In genomic region chr9:108129042-108129948, GRCm38 (mm10) we compare ENCODE assay signal across 35 mouse cellular contexts. TPM values are rescaled to one million over a fixed set of nuclear protein-coding genes. Genes with fewer than 3 reads are reported as not detected.
DNase-seq lines count a peak whose midpoint lies in the region; ATAC-seq and TF ChIP-seq lines count a peak whose summit lies in the region.
"Had no signal": no experiment of that assay in that cellular context is flagged by ENCODE, and none has a peak within 500 bp of the region (broad histone marks: within the 10 kb centered on the region; RNA-seq: fewer than 3 reads in every experiment).

No protein-coding gene starts in this region.

- no peak overlapping the region for H3K4me2 ChIP-seq in hindbrain, embryonic 13.5 days
- H3K4me2 ChIP-seq: embryonic facial prominence, embryonic 13.5 days; heart, embryonic 12.5 days; hindbrain, embryonic 15.5 days; liver, embryonic 12.5 days; midbrain, embryonic 12.5 days; neural tube, embryonic 13.5 days; stomach, embryonic 15.5 days had no signal

- no peak for TF ChIP-seq CTCF in cerebellum, adult 2 months (IDR thresholded peaks at IDR 0.05; ENCODE audit: borderline replicate concordance, insufficient read depth, low read depth, low read length)
- TF ChIP-seq CTCF in cortical plate, adult 2 months (IDR thresholded peaks at IDR 0.05; ENCODE audit: extremely low read depth, insufficient read depth, low read length), result no peak

- no peak overlapping the region for H3K4me3 ChIP-seq in cerebellum, adult 2 months (replicated peaks; ENCODE audit: insufficient read depth, low read depth, low read length)
- H3K4me3 ChIP-seq in cortical plate, adult 2 months (ENCODE audit: insufficient read depth, low read length), result no peak overlapping the region
- H3K4me3 ChIP-seq in hindbrain, embryonic 13.5 days, result no peak overlapping the region
- H3K4me3 ChIP-seq: embryonic facial prominence, embryonic 13.5 days; forebrain, embryonic 10.5 days; heart, adult 2 months; heart, embryonic 12.5 days; hindbrain, embryonic 15.5 days; liver, embryonic 12.5 days; megakaryocyte, embryonic 14.5 days; midbrain, embryonic 12.5 days; neural tube, embryonic 13.5 days; stomach, embryonic 15.5 days had no signal

- H3K27me3 ChIP-seq in cerebellum, adult 2 months (ENCODE audit: control insufficient read depth, insufficient read depth, low read length), result no peaks in the 10 kb centered on the region
- no peaks in the 10 kb centered on the region for H3K27me3 ChIP-seq in hindbrain, embryonic 13.5 days
- H3K27me3 ChIP-seq: embryonic facial prominence, embryonic 13.5 days; hindbrain, embryonic 15.5 days; midbrain, embryonic 12.5 days; neural tube, embryonic 13.5 days; stomach, embryonic 15.5 days had no signal

- WGBS in cerebellum, adult 2 months, result 19% methylated on average over 13 of the region's 13 CpGs
- 85% methylated on average over 13 of the region's 13 CpGs for WGBS in hindbrain, embryonic 13.5 days

- peaks cover 39% of the 10 kb centered on the region for H3K36me3 ChIP-seq in hindbrain, embryonic 13.5 days
- H3K36me3 ChIP-seq: embryonic facial prominence, embryonic 13.5 days; forebrain, embryonic 10.5 days; G1E; heart, embryonic 12.5 days; liver, embryonic 12.5 days; stomach, embryonic 15.5 days had no signal

- peak overlapping the region; percentile 65 for H3K27ac ChIP-seq in cerebellum, adult 2 months (ENCODE audit: insufficient read depth, low read length)
- peak overlapping the region; percentile 86 for H3K27ac ChIP-seq in cortical plate, adult 2 months (ENCODE audit: insufficient read depth, low read length)
- no peak overlapping the region for H3K27ac ChIP-seq in hindbrain, embryonic 13.5 days
- H3K27ac ChIP-seq: embryonic facial prominence, embryonic 13.5 days; forebrain, embryonic 10.5 days; heart, adult 2 months; hindbrain, embryonic 15.5 days; liver, embryonic 12.5 days; midbrain, embryonic 12.5 days; neural tube, embryonic 13.5 days; stomach, embryonic 15.5 days had no signal

- H3K4me1 ChIP-seq in cerebellum, adult 2 months (ENCODE audit: control insufficient read depth, insufficient read depth, low read length), result peaks cover 75% of the 10 kb centered on the region
- H3K4me1 ChIP-seq in cortical plate, adult 2 months (ENCODE audit: control insufficient read depth, insufficient read depth, low read length), result peaks cover 30% of the 10 kb centered on the region
- no peaks in the 10 kb centered on the region for H3K4me1 ChIP-seq in hindbrain, embryonic 13.5 days (replicated peaks)
- H3K4me1 ChIP-seq: forebrain, embryonic 10.5 days; hindbrain, embryonic 15.5 days; midbrain, embryonic 12.5 days; neural tube, embryonic 13.5 days; stomach, embryonic 15.5 days had no signal

- no peak for TF ChIP-seq POLR2A in cerebellum, adult 2 months (IDR thresholded peaks at IDR 0.05; ENCODE audit: borderline replicate concordance, insufficient read depth, low read length)
- 0 out of 2 replicates have a peak, but pooled peaks have one; percentile 12 for TF ChIP-seq POLR2A in cortical plate, adult 2 months (IDR thresholded peaks at IDR 0.05; ENCODE audit: extremely low read depth, insufficient read depth, low read length)

- H3K9ac ChIP-seq in hindbrain, embryonic 13.5 days, result no peak overlapping the region
- H3K9ac ChIP-seq: embryonic facial prominence, embryonic 13.5 days; forebrain, postnatal 0 days; heart, embryonic 12.5 days; hindbrain, embryonic 15.5 days; liver, embryonic 12.5 days; liver, postnatal 0 days; midbrain, embryonic 12.5 days; neural tube, embryonic 13.5 days; stomach, embryonic 15.5 days had no signal

- DNase-seq in cerebellum, adult 8-10 months, result no peak
- no peak for DNase-seq in frontal cortex, postnatal 36 days (ENCODE audit: low spot score in 2 of 2)
- DNase-seq in cerebellum, adult 2 months, result peak; percentile 73 to 81
- no peak for DNase-seq in adrenal gland, postnatal 10 days
- DNase-seq: forebrain, postnatal 0 days; gastrocnemius, postnatal 25 days; heart, adult 2 months; kidney, adult 11 months; kidney, postnatal 14 days; left cerebral cortex, postnatal 4 days; liver, postnatal 0 days; lung, postnatal 36 days; retina, postnatal 1 day; right cerebral cortex, postnatal 14 days had no signal

- peak; percentile 54; the same call in 1 of the 2 replicates for ATAC-seq in cerebellum, adult (ENCODE audit: insufficient number of reproducible peaks, low FRiP score, low TSS enrichment)
- peak; percentile 21; the same call in 1 of the 2 replicates for ATAC-seq in frontal cortex, adult (ENCODE audit: low TSS enrichment)
- no peak for ATAC-seq in hindbrain, embryonic 13.5 days (ENCODE audit: low FRiP score)
- ATAC-seq: forebrain, postnatal 0 days; inflammation-experienced regulatory T-cells, adult 6 months; liver, embryonic 12.5 days; liver, postnatal 0 days; Patski had no signal

- no peaks in the 10 kb centered on the region for H3K9me3 ChIP-seq in hindbrain, embryonic 13.5 days
- H3K9me3 ChIP-seq: embryonic facial prominence, embryonic 13.5 days; forebrain, embryonic 10.5 days; G1E; heart, embryonic 12.5 days; hindbrain, embryonic 15.5 days; liver, embryonic 12.5 days; megakaryocyte, embryonic 14.5 days; midbrain, embryonic 12.5 days; neural tube, embryonic 13.5 days; stomach, embryonic 15.5 days had no signal

RNA-seq across cellular contexts. Expression of gene Apeh, which starts 34.9 kb away (rescaled TPM):
- 69.6 and 83.5 TPM in 2 replicates for polyA plus RNA-seq in cerebellum, adult 2 months (2012; rRNA removed)
- polyA plus RNA-seq in cortical plate, adult 2 months (2012; rRNA removed), result 26.1 TPM in 2 replicates
- 10 to 100 TPM; 72.2 to 81.8 TPM for total RNA-seq in adrenal gland, postnatal 10 days (2021)
- polyA plus RNA-seq in hindbrain, embryonic 13.5 days (2015; fragmentation: Nextera tagmentation; extraction: Ambion mirVana), result 57.7 and 57.8 TPM in 2 replicates

RNA-seq across cellular contexts. Expression of gene Rnf123, which starts 46.1 kb away (rescaled TPM):
- polyA plus RNA-seq in cerebellum, adult 2 months (2012; rRNA removed), result 184 and 213 TPM in 2 replicates
- polyA plus RNA-seq in cortical plate, adult 2 months (2012; rRNA removed), result 76.2 and 82.3 TPM in 2 replicates
- 10 to 100 TPM; 54.3 to 71.9 TPM for total RNA-seq in adrenal gland, postnatal 10 days (2021)
- 42.8 and 43.1 TPM in 2 replicates for polyA plus RNA-seq in hindbrain, embryonic 13.5 days (2015; fragmentation: Nextera tagmentation; extraction: Ambion mirVana)

RNA-seq across cellular contexts. Expression of gene Mst1, which starts 49.1 kb away (rescaled TPM):
- 0.13 TPM in 1 of 2 replicates, not detected in the other for polyA plus RNA-seq in cerebellum, adult 2 months (2012; rRNA removed)
- 0.10 TPM in 1 of 2 replicates, not detected in the other for polyA plus RNA-seq in cortical plate, adult 2 months (2012; rRNA removed)
- total RNA-seq in adrenal gland, postnatal 10 days (2021), result 10 to 100 TPM; 12.8 to 28.1 TPM
- polyA plus RNA-seq in hindbrain, embryonic 13.5 days (2015; fragmentation: Nextera tagmentation; extraction: Ambion mirVana), result not detected in 2 replicates
- total RNA-seq: gastrocnemius, postnatal 25 days; heart, adult 2 months; hematopoietic stem cell, adult 5-6 weeks; layer of hippocampus, postnatal 14 days; left cerebral cortex, adult 8-10 months; left cerebral cortex, postnatal 4 days had no signal
- polyA plus RNA-seq: forebrain, postnatal 0 days; heart, postnatal 0 days; kidney, embryonic 14.5 days had no signal

Comparison
In these comparisons a context has a peak if more than half of its experiments do, and no peak if none do; other contexts are left out.
1. DNase-seq: peak in cerebellum, adult 2 months (2 of 2); none in cerebellum, adult 8-10 months (single experiment), frontal cortex, postnatal 36 days (0 of 2) and adrenal gland, postnatal 10 days (single experiment).